Mouse (Mus musculus) lung, postnatal 0 days (tissue): ENCODE results near the gene Ankzf1. TPM values are rescaled to one million over a fixed set of nuclear protein-coding genes. Genes with fewer than 3 reads are reported as not detected.
A peak's percentile ranks its signal among the peaks of the same experiment; 100 is the strongest.

Experiments used
- ATAC-seq: fragments of 200-750 bp; cut with Nextera tagmentation; 2 replicates; pipeline ENCODE4 v1.8.0; 2017; ENCODE audit warnings: moderate library complexity
- DNase-seq: peaks from one replicate; pipeline ENCODE4 v3.0.0-alpha.2; 2016; ENCODE audit warnings: low spot score
- H3K27ac ChIP-seq: fragments of 300-500 bp; sonication (generic); 2 replicates; pipeline ENCODE4 v1.5.1; 2014; ENCODE audit warnings: antibody characterized with exemption, mild to moderate bottlenecking, low read length, mixed read lengths
- H3K27me3 ChIP-seq: fragments of 300-500 bp; sonication (generic); replicated peaks from 2 replicates; pipeline ENCODE4 v1.6.1; 2014; ENCODE audit warnings: low read length, mixed read lengths; ENCODE audit not compliant: insufficient read depth
- H3K36me3 ChIP-seq: fragments of 300-500 bp; sonication (generic); 2 replicates; pipeline ENCODE4 v1.6.1; 2014; ENCODE audit warnings: low read length, mixed read lengths; ENCODE audit not compliant: insufficient read depth
- H3K4me1 ChIP-seq: fragments of 300-500 bp; sonication (generic); 2 replicates; pipeline ENCODE4 v1.6.1; 2014; ENCODE audit warnings: antibody characterized with exemption, low read depth, low read length, mixed read lengths; ENCODE audit not compliant: insufficient read depth
- H3K4me2 ChIP-seq: fragments of 300-500 bp; sonication (generic); replicated peaks from 2 replicates; pipeline ENCODE4 v1.6.1; 2014; ENCODE audit warnings: low read depth, mild to moderate bottlenecking, low read length, moderate library complexity, mixed read lengths
- H3K4me3 ChIP-seq: fragments of 300-500 bp; sonication (generic); 2 replicates; pipeline ENCODE4 v1.5.1; 2014; ENCODE audit warnings: low read depth, low read length
- H3K9ac ChIP-seq: fragments of 300-500 bp; sonication (generic); replicated peaks from 2 replicates; pipeline ENCODE4 v1.6.1; 2014; ENCODE audit warnings: low read depth, mild to moderate bottlenecking
- H3K9me3 ChIP-seq: fragments of 300-500 bp; sonication (generic); 2 replicates; pipeline ENCODE4 v1.6.1; 2016; ENCODE audit warnings: low read length, mixed read lengths
- CTCF ChIP-seq: IDR thresholded peaks from 2 replicates; pipeline ENCODE4 v1.5.1; 2016; ENCODE audit warnings: antibody characterized with exemption, mild to moderate bottlenecking
- EP300 ChIP-seq: IDR thresholded peaks from 2 replicates; pipeline ENCODE4 v1.6.1; 2016; ENCODE audit warnings: antibody characterized with exemption, mild to moderate bottlenecking, control low read depth
- WGBS: fragments of 180-500 bp; shearing (Covaris S2); extraction: QIAGEN DNeasy Blood & Tissue Kit; methylation state at CpG from one replicate; pipeline ENCODE4 v1.1.7; 2014; 5-methylcytosine and 5-hydroxymethylcytosine counted together
- polyA plus RNA-seq: library from polyadenylated mRNA; unstranded; fragments of >200 nt; fragmentation: Nextera tagmentation; extraction: Ambion mirVana; gene quantifications from 2 replicates; pipeline ENCODE4 v1.2.1, GENCODE M21; 2015

Ankzf1 gene
- polyA plus RNA-seq, 1 experiment from 2014 or later: 17.2 TPM

- H3K36me3 ChIP-seq: peaks cover 10% of the 10 kb centered on the region; the same call in 1 of the 2 replicates
- TF ChIP-seq EP300 (no peak), CTCF (no peak)
- H3K27me3 ChIP-seq: peaks cover 3% of the 10 kb centered on the region; the same call in 1 of the 2 replicates
- no peak overlapping the region for H3K4me3 ChIP-seq
- no peak for ATAC-seq
- no peak overlapping the region for H3K4me2 ChIP-seq
- no peak overlapping the region for H3K27ac ChIP-seq
- no peak overlapping the region for H3K9ac ChIP-seq
- H3K4me1 ChIP-seq: peaks cover 17% of the 10 kb centered on the region
- H3K9me3 ChIP-seq: no peaks in the 10 kb centered on the region
- 37% methylated on average over 2 of the region's 2 CpGs for WGBS
- peak; percentile 41 for DNase-seq
Observed at GRCm38 (mm10) chr1:75214442-75214841, 22.5 kb downstream of the Ankzf1 start.

DNA sequence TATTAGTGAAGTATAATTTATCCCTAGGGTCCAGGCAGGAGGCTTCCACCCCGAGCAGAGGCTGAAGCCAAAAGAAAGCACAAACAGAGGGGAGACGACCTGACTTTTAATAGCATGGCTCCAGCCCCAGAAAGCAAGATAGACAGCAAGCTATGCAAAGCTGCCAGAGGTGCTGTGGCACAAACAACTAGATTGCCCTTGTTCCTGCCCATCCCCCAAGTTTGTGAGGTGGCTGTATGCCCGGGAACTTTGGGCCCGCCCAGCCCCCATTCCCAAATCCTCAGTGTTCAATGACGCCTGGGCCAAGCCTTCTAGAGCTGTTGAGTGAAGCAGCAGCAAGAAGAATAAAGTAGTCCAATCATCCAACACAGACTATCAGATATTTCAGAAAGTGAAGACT, 22.9 kb downstream of the Ankzf1 start:
- DNase-seq (no peak), ATAC-seq (no peak)
- Histone ChIP-seq H3K4me1 (peaks cover 13% of the 10 kb centered on the region), H3K4me2 (no peak overlapping the region), H3K9me3 (no peaks in the 10 kb centered on the region), H3K4me3 (no peak overlapping the region), H3K9ac (no peak overlapping the region), H3K36me3 (peaks cover 10% of the 10 kb centered on the region; the same call in 1 of the 2 replicates), H3K27ac (no peak overlapping the region), H3K27me3 (peaks cover 3% of the 10 kb centered on the region; the same call in 1 of the 2 replicates)
- 56% methylated on average over 5 of the region's 5 CpGs for WGBS
- TF ChIP-seq EP300: no peak
- TF ChIP-seq CTCF: no peak

DNA sequence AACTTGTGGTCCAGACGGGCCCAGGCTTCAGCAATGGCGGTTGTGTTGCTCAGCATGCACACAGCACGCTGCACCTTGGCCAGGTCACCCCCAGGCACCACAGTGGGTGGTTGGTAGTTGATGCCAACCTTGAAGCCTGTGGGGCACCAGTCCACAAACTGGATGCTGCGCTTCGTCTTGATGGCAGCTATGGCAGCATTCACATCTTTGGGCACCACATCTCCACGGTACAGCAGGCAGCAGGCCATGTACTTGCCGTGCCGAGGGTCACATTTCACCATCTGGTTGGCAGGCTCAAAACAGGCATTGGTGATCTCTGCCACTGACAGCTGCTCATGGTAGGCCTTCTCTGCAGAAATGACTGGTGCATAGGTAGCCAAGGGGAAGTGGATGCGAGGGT, 23.8 kb downstream of the Ankzf1 start:
- no peak overlapping the region for H3K4me2 ChIP-seq
- H3K9ac ChIP-seq: no peak overlapping the region
- DNase-seq (no peak), ATAC-seq (no peak)
- no peak overlapping the region for H3K4me3 ChIP-seq
- H3K27ac ChIP-seq: no peak overlapping the region
- H3K27me3 ChIP-seq: peaks cover 3% of the 10 kb centered on the region; the same call in 1 of the 2 replicates
- H3K4me1 ChIP-seq: peaks cover 12% of the 10 kb centered on the region
- no peaks in the 10 kb centered on the region for H3K9me3 ChIP-seq
- WGBS: 91% methylated on average over 9 of the region's 9 CpGs
- H3K36me3 ChIP-seq: peaks cover 10% of the 10 kb centered on the region; the same call in 1 of the 2 replicates
- TF ChIP-seq EP300 (no peak), CTCF (no peak)

DNA sequence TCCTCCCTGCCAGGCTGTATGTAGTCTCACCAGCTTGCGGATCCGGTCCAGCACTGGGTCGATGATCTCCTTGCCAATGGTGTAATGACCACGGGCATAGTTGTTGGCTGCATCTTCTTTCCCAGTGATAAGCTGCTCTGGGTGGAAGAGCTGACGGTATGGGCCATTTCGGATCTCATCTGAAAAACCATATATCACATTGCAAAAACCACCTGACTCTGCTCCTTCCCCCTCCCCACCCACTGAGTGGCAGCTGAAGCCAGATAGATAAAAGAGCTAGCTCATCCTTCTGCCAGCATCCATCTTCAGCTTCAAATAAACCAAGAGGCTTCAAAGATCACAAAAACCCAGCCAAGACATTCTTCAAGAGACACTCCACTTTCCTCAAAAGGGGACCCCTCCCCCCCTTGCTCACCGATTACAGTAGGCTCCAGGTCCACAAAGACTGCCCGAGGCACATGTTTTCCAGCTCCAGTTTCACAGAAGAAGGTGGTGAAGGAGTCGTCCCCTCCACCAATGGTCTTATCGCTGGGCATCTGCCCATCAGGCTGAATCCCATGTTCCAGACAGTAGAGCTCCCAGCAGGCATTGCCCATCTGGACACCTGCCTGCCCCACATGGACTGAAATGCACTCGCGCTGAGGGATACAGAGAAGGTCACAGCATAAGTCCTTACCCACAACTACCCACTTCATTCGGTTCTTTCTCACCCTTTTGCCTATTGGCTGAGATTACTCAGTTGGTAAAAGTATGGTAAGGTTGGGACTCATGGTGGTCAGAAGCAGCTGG, 25.0 kb downstream of the Ankzf1 start:
- H3K4me2 ChIP-seq: peak overlapping the region; percentile 78; the same call in 1 of the 2 replicates
- H3K4me3 ChIP-seq: no peak overlapping the region
- peaks cover 10% of the 10 kb centered on the region; the same call in 1 of the 2 replicates for H3K36me3 ChIP-seq
- TF ChIP-seq EP300 (no peak), CTCF (no peak)
- no peaks in the 10 kb centered on the region for H3K9me3 ChIP-seq
- no peak overlapping the region for H3K9ac ChIP-seq
- WGBS: 62% methylated on average over 13 of the region's 13 CpGs
- H3K27ac ChIP-seq: no peak overlapping the region
- peaks cover 6% of the 10 kb centered on the region for H3K4me1 ChIP-seq
- peaks cover 3% of the 10 kb centered on the region; the same call in 1 of the 2 replicates for H3K27me3 ChIP-seq
- DNase-seq (no peak), ATAC-seq (no peak)

- Histone ChIP-seq H3K4me2 (peak overlapping the region; percentile 78), H3K9me3 (no peaks in the 10 kb centered on the region), H3K27me3 (peaks cover 3% of the 10 kb centered on the region), H3K4me1 (peaks cover 6% of the 10 kb centered on the region), H3K27ac (0 out of 2 replicates have a peak overlapping the region, but pooled peaks have one; percentile 72), H3K4me3 (peak overlapping the region; percentile 54), H3K36me3 (peaks cover 10% of the 10 kb centered on the region; the same call in 1 of the 2 replicates), H3K9ac (peak overlapping the region; percentile 46; the same call in 1 of the 2 replicates)
- no peak for TF ChIP-seq CTCF
- TF ChIP-seq EP300: no peak
- ATAC-seq (no peak), DNase-seq (no peak)
- WGBS: 3% methylated on average over 6 of the region's 6 CpGs
Observed at GRCm38 (mm10) chr1:75217893-75218226, 25.9 kb downstream of the Ankzf1 start.

GRCm38 (mm10) chr1:75218227-75219001, 26.5 kb downstream of the Ankzf1 start:
- WGBS: under 1% methylated on average over 38 of the region's 38 CpGs
- Histone ChIP-seq H3K9me3 (no peaks in the 10 kb centered on the region), H3K4me3 (peak overlapping the region; percentile 54), H3K4me2 (peak overlapping the region; percentile 78), H3K27me3 (peaks cover 3% of the 10 kb centered on the region), H3K9ac (peak overlapping the region; percentile 46), H3K4me1 (peaks cover 6% of the 10 kb centered on the region), H3K36me3 (peaks cover 10% of the 10 kb centered on the region; the same call in 1 of the 2 replicates), H3K27ac (peak overlapping the region; percentile 72)
- DNase-seq (peak; percentile 60), ATAC-seq (peak; percentile 33)
- no peak for TF ChIP-seq CTCF
- no peak for TF ChIP-seq EP300
